Mouse (Mus musculus) bone marrow, adult 2 months (tissue): ENCODE data around the gene Mapk11. TPM values are rescaled to one million over a fixed set of nuclear protein-coding genes. Genes with fewer than 3 reads are reported as not detected.

ENCODE experiments used
- H3K27ac ChIP-seq: fragments of 200-500 bp; 2 replicates; pipeline ENCODE4 v1.5.1; 2012; ENCODE audit warnings: low read depth, mild to moderate bottlenecking, control low read depth, inconsistent platforms, low read length; ENCODE audit not compliant: control insufficient read depth, poor library complexity, insufficient read depth
- H3K4me1 ChIP-seq: fragments of 200-500 bp; 2 replicates; pipeline ENCODE4 v1.6.1; 2011; ENCODE audit warnings: low read length; ENCODE audit not compliant: control insufficient read depth, insufficient read depth
- H3K4me3 ChIP-seq: fragments of 200-500 bp; replicated peaks from 2 replicates; pipeline ENCODE3; 2011; ENCODE audit warnings: mild to moderate bottlenecking, low read depth, low read length, control low read depth; ENCODE audit not compliant: control insufficient read depth
- CTCF ChIP-seq: fragments of 200-500 bp; IDR thresholded peaks from 2 replicates; pipeline ENCODE4 v1.5.1; 2011; ENCODE audit warnings: low read length, control low read depth; ENCODE audit not compliant: control insufficient read depth, insufficient read depth
- POLR2A ChIP-seq: fragments of 200-500 bp; IDR thresholded peaks from 2 replicates; pipeline ENCODE4 v1.6.1; 2011; ENCODE audit warnings: low read depth, mild to moderate bottlenecking, control low read depth, low read length, borderline replicate concordance; ENCODE audit not compliant: control insufficient read depth
- WGBS: fragments of 180-500 bp; shearing (Covaris S2); methylation state at CpG from one replicate; pipeline ENCODE4 v1.1.7; 2018; 5-methylcytosine and 5-hydroxymethylcytosine counted together
- polyA plus RNA-seq: library from polyadenylated mRNA; stranded (reverse); fragments of >200 nt; gene quantifications from 2 replicates; pipeline ENCODE4 v1.2.4, GENCODE M21; 2011; ENCODE audit warnings: low replicate concordance; ENCODE audit not compliant: missing spikeins, insufficient read depth, insufficient read length

Gene Mapk11
- polyA plus RNA-seq, 1 experiment, result 7.6 TPM

- Histone ChIP-seq H3K4me3 (peak within 1 kb of the TSS; percentile 86), H3K27ac (peak within 1 kb of the TSS; percentile 17), H3K4me1 (peaks cover 5% of the 10 kb centered on the region; the same call in 1 of the 2 replicates)
- TF ChIP-seq CTCF (no peak), POLR2A (peak; percentile 82; the same call in 1 of the 2 replicates)
- WGBS, result under 1% methylated on average over 47 of the region's 47 CpGs
Observed at GRCm38 (mm10) chr15:89122649-89123366, 26.6 kb downstream of the Mapk11 start, which contains the start of gene Tubgcp6. Gene Tubgcp6, minus strand, starts transcription at chr15:89123112.

- Histone ChIP-seq H3K27ac (no peak overlapping the region), H3K4me1 (peaks cover 2% of the 10 kb centered on the region; the same call in 1 of the 2 replicates), H3K4me3 (no peak overlapping the region)
- no peak for TF ChIP-seq POLR2A
- TF ChIP-seq CTCF, result no peak
Observed at GRCm38 (mm10) chr15:89118007-89118406, 31.4 kb downstream of the Mapk11 start.

GRCm38 (mm10) chr15:89110147-89110546 is 39.3 kb downstream of the Mapk11 start:
- no peak overlapping the region for H3K27ac ChIP-seq
- H3K4me3 ChIP-seq, result no peak overlapping the region
- no peak for TF ChIP-seq POLR2A
- no peak for TF ChIP-seq CTCF
- WGBS, result 89% methylated on average over 9 of the region's 9 CpGs
- H3K4me1 ChIP-seq, result no peaks in the 10 kb centered on the region

- 94% methylated on average over 1 of the region's 1 CpGs for WGBS
- Histone ChIP-seq H3K4me1 (no peaks in the 10 kb centered on the region), H3K27ac (no peak overlapping the region), H3K4me3 (no peak overlapping the region)
- TF ChIP-seq POLR2A (no peak), CTCF (no peak)
Observed at GRCm38 (mm10) chr15:89106976-89107375, 42.5 kb downstream of the Mapk11 start.

GRCm38 (mm10) chr15:89106073-89106472 is 43.4 kb downstream of the Mapk11 start:
- WGBS, result 85% methylated on average over 13 of the region's 13 CpGs

GRCm38 (mm10) chr15:89104425-89104824 is 45.0 kb downstream of the Mapk11 start:
- no peak for TF ChIP-seq POLR2A
- no peak for TF ChIP-seq CTCF

More at GRCm38 (mm10) chr15:89106073-89106472, 43.4 kb downstream of the Mapk11 start:
- H3K27ac ChIP-seq, result no peak overlapping the region
- no peak for TF ChIP-seq POLR2A
- no peak for TF ChIP-seq CTCF
- no peak overlapping the region for H3K4me3 ChIP-seq
- H3K4me1 ChIP-seq, result no peaks in the 10 kb centered on the region

GRCm38 (mm10) chr15:89103921-89104320 is 45.5 kb downstream of the Mapk11 start:
- WGBS, result 90% methylated on average over 10 of the region's 10 CpGs
- Histone ChIP-seq H3K4me3 (no peak overlapping the region), H3K27ac (no peak overlapping the region), H3K4me1 (no peaks in the 10 kb centered on the region; the same call in 1 of the 2 replicates)
- TF ChIP-seq CTCF (no peak), POLR2A (no peak)

More at GRCm38 (mm10) chr15:89104425-89104824, 45.0 kb downstream of the Mapk11 start:
- Histone ChIP-seq H3K4me3 (no peak overlapping the region), H3K4me1 (no peaks in the 10 kb centered on the region; the same call in 1 of the 2 replicates), H3K27ac (no peak overlapping the region)
- 90% methylated on average over 8 of the region's 8 CpGs for WGBS

- Histone ChIP-seq H3K4me3 (no peak overlapping the region), H3K4me1 (no peaks in the 10 kb centered on the region; the same call in 1 of the 2 replicates), H3K27ac (no peak overlapping the region)
- WGBS, result 86% methylated on average over 5 of the region's 5 CpGs
- no peak for TF ChIP-seq CTCF
- no peak for TF ChIP-seq POLR2A
Observed at GRCm38 (mm10) chr15:89102646-89103045, 46.8 kb downstream of the Mapk11 start.
